Comparison of ENCODE assay signal across 21 mouse cellular contexts in the genomic region with DNA sequence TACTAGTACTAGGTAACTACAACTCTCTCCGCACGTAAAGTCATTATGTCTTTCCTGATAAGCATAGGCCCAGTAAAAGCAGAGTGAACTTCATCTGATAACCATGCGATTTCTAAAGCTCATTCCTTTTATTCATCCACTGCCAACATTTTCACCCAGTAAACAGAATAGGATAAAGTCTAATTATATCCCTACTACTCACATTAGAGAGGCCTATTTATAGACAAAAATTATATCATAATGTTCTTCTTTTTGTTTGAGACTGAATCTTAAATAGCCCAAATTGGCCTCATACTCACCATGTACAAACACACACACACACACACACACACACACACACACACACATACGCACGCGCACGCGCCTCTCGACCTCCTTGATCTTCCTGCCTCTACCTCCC.
"Had no signal": no experiment of that assay in that cellular context is flagged by ENCODE, and none has a peak within 500 bp of the region (broad histone marks: within the 10 kb centered on the region; RNA-seq: fewer than 3 reads in every experiment).

No protein-coding gene starts in this region.

- H3K9me3 ChIP-seq: limb, embryonic 10.5 days; limb, embryonic 13.5 days; midbrain, embryonic 10.5 days; midbrain, embryonic 13.5 days; neural tube, embryonic 13.5 days; stomach, embryonic 15.5 days had no signal

- H3K27me3 ChIP-seq: limb, embryonic 13.5 days; midbrain, embryonic 13.5 days; neural tube, embryonic 13.5 days; stomach, embryonic 15.5 days had no signal

- H3K4me2 ChIP-seq: limb, embryonic 13.5 days; liver, embryonic 11.5 days; lung, embryonic 14.5 days; midbrain, embryonic 13.5 days; neural tube, embryonic 13.5 days; stomach, embryonic 15.5 days had no signal

- H3K27ac ChIP-seq: limb, embryonic 10.5 days; limb, embryonic 13.5 days; liver, embryonic 14.5 days; macrophage; midbrain, embryonic 10.5 days; midbrain, embryonic 13.5 days; neural tube, embryonic 13.5 days; stomach, embryonic 15.5 days had no signal

- H3K9ac ChIP-seq: limb, embryonic 13.5 days; liver, embryonic 14.5 days; liver, postnatal 0 days; lung, embryonic 14.5 days; midbrain, embryonic 13.5 days; neural tube, embryonic 13.5 days; stomach, embryonic 15.5 days had no signal

- ATAC-seq: liver, postnatal 0 days; lung, postnatal 0 days; midbrain, embryonic 13.5 days; midbrain, embryonic 16.5 days had no signal

- DNase-seq: kidney, adult 9 months; kidney, postnatal 14 days; kidney, postnatal 4 days; liver, postnatal 0 days; lung, embryonic 14.5 days; retina, postnatal 1 day; right cerebral cortex, postnatal 25 days; spleen, adult 18-20 months; thymus, postnatal 25 days had no signal

- H3K4me1 ChIP-seq: limb, embryonic 10.5 days; midbrain, embryonic 10.5 days; midbrain, embryonic 13.5 days; neural tube, embryonic 13.5 days; stomach, embryonic 15.5 days had no signal

- H3K4me3 ChIP-seq: limb, embryonic 10.5 days; limb, embryonic 13.5 days; midbrain, embryonic 10.5 days; midbrain, embryonic 13.5 days; myocyte; neural tube, embryonic 13.5 days; stomach, embryonic 15.5 days had no signal
